Mouse (Mus musculus) lung, adult 2 months (tissue): Measurements from ENCODE around the gene Nmnat3. TPM values are rescaled to one million over a fixed set of nuclear protein-coding genes. Genes with fewer than 3 reads are reported as not detected.
A peak's percentile ranks its signal among the peaks of the same experiment; 100 is the strongest.

Experiments
- DNase-seq: peaks from one replicate; pipeline ENCODE4 v3.0.0; 2022
- H3K4me1 ChIP-seq: fragments of 200-500 bp; 2 replicates; pipeline ENCODE4 v1.6.1; 2011; ENCODE audit warnings: low read length; ENCODE audit not compliant: control insufficient read depth, insufficient read depth
- H3K4me3 ChIP-seq: fragments of 200-500 bp; replicated peaks from 2 replicates; pipeline ENCODE3; 2011; ENCODE audit warnings: low read depth, mild to moderate bottlenecking, control low read depth, low read length; ENCODE audit errors: extremely low read depth
- CTCF ChIP-seq: fragments of 200-500 bp; IDR thresholded peaks from 2 replicates; pipeline ENCODE4 v1.5.1; 2011; ENCODE audit warnings: mild to moderate bottlenecking, low read length, control low read depth; ENCODE audit not compliant: insufficient read depth
- POLR2A ChIP-seq: fragments of 200-500 bp; IDR thresholded peaks from 2 replicates; pipeline ENCODE4 v1.6.1; 2011; ENCODE audit warnings: low read depth, mild to moderate bottlenecking, control low read depth, low read length, borderline replicate concordance; ENCODE audit errors: extremely low read depth
- WGBS: fragments of 180-500 bp; shearing (Covaris S2); methylation state at CpG from one replicate; pipeline ENCODE4 v1.1.7; 2018; 5-methylcytosine and 5-hydroxymethylcytosine counted together
- polyA plus RNA-seq: library from polyadenylated mRNA; depleted of rRNA; stranded (reverse); fragments of >200 nt; gene quantifications from 2 replicates; pipeline ENCODE4 v1.2.3, GENCODE M21; 2012

Nmnat3 gene
- polyA plus RNA-seq, 1 experiment = 4.7 TPM

- Histone ChIP-seq H3K4me1 (no peaks in the 10 kb centered on the region), H3K4me3 (no peak overlapping the region)
- DNase-seq = no peak
- 77% methylated on average over 4 of the region's 4 CpGs for WGBS
- TF ChIP-seq POLR2A (no peak), CTCF (no peak)
These were observed 128.2 kb downstream of the Nmnat3 start for GRCm38 (mm10) chr9:98415427-98415826.

- 34% methylated on average over 7 of the region's 7 CpGs for WGBS
- TF ChIP-seq POLR2A (no peak), CTCF (peak; percentile 64)
- no peak overlapping the region for H3K4me3 ChIP-seq
- DNase-seq = no peak
- H3K4me1 ChIP-seq = no peaks in the 10 kb centered on the region
These were observed 130.7 kb downstream of the Nmnat3 start for GRCm38 (mm10) chr9:98417919-98418318.

- no peak for TF ChIP-seq POLR2A
- no peak for TF ChIP-seq CTCF
- Histone ChIP-seq H3K4me3 (no peak overlapping the region), H3K4me1 (no peaks in the 10 kb centered on the region)
- DNase-seq = no peak
- 68% methylated on average over 3 of the region's 3 CpGs for WGBS
These were observed 131.1 kb downstream of the Nmnat3 start for GRCm38 (mm10) chr9:98418346-98418745.

GRCm38 (mm10) chr9:98420666-98421065, 133.4 kb downstream of the Nmnat3 start:
- Histone ChIP-seq H3K4me3 (no peak overlapping the region), H3K4me1 (no peaks in the 10 kb centered on the region)
- 31% methylated on average over 1 of the region's 1 CpGs for WGBS
- no peak for DNase-seq
- TF ChIP-seq POLR2A (no peak), CTCF (no peak)

GRCm38 (mm10) chr9:98421903-98422302, 134.7 kb downstream of the Nmnat3 start:
- WGBS = 57% methylated on average over 3 of the region's 3 CpGs
- DNase-seq = no peak
- H3K4me3 ChIP-seq = no peak overlapping the region
- TF ChIP-seq CTCF (no peak), POLR2A (no peak)
- H3K4me1 ChIP-seq = no peaks in the 10 kb centered on the region

- TF ChIP-seq CTCF (no peak), POLR2A (no peak)
- WGBS = 79% methylated on average over 5 of the region's 5 CpGs
- no peak within 1 kb of the TSS for H3K4me3 ChIP-seq
- no peak for DNase-seq
- H3K4me1 ChIP-seq = no peaks in the 10 kb centered on the region
These were observed 135.4 kb downstream of the Nmnat3 start, which contains the start of gene Rbp1 for GRCm38 (mm10) chr9:98422656-98423055. Rbp1 (plus strand) TSS chr9:98422961.

GRCm38 (mm10) chr9:98423691-98424090, 136.5 kb downstream of the Nmnat3 start:
- TF ChIP-seq CTCF (no peak), POLR2A (no peak)
- Histone ChIP-seq H3K4me3 (no peak overlapping the region), H3K4me1 (no peaks in the 10 kb centered on the region)
- no peak for DNase-seq
- 27% methylated on average over 4 of the region's 4 CpGs for WGBS

- H3K4me1 ChIP-seq = no peaks in the 10 kb centered on the region
- peak; percentile 13 for DNase-seq
- no peak for TF ChIP-seq POLR2A
- TF ChIP-seq CTCF = no peak
- WGBS = 10% methylated on average over 8 of the region's 8 CpGs
- H3K4me3 ChIP-seq = peak overlapping the region; percentile 63
These were observed 137.1 kb downstream of the Nmnat3 start for GRCm38 (mm10) chr9:98424291-98424690.

GRCm38 (mm10) chr9:98424725-98425210, 137.5 kb downstream of the Nmnat3 start:
- 2% methylated on average over 42 of the region's 42 CpGs for WGBS
- Histone ChIP-seq H3K4me3 (peak overlapping the region; percentile 63), H3K4me1 (no peaks in the 10 kb centered on the region)
- DNase-seq = peak; percentile 30
- peak; percentile 9; the same call in 1 of the 2 replicates for TF ChIP-seq POLR2A
- TF ChIP-seq CTCF = no peak

GRCm38 (mm10) chr9:98425351-98425880, 138.2 kb downstream of the Nmnat3 start:
- 35% methylated on average over 19 of the region's 19 CpGs for WGBS
- TF ChIP-seq POLR2A (no peak), CTCF (no peak)
- DNase-seq = no peak
- Histone ChIP-seq H3K4me3 (peak overlapping the region; percentile 56), H3K4me1 (no peaks in the 10 kb centered on the region; the same call in 1 of the 2 replicates)

- no peak overlapping the region for H3K4me3 ChIP-seq
- WGBS = 53% methylated on average over 4 of the region's 4 CpGs
- TF ChIP-seq CTCF (no peak), POLR2A (no peak)
- DNase-seq = no peak
- no peaks in the 10 kb centered on the region; the same call in 1 of the 2 replicates for H3K4me1 ChIP-seq
These were observed 140.8 kb downstream of the Nmnat3 start for GRCm38 (mm10) chr9:98427906-98428517.
